Mouse (Mus musculus) heart, embryonic 16.5 days (tissue): ENCODE measurements at regions not wholly inside any gene's neighbourhood (a gene's known extent, or its start where the extent isn't known, plus 50 kb on each side); places are given as distances from the start of the nearest gene placed in this dataset.

ENCODE experiments used
- ATAC-seq: fragments of 200-750 bp; cut with Nextera tagmentation; replicated peaks from 2 replicates; pipeline ENCODE4 v1.8.0; 2017; ENCODE audit warnings: moderate number of reproducible peaks; ENCODE audit not compliant: insufficient read depth, low FRiP score; ENCODE audit errors: extremely low read depth
- H3K27ac ChIP-seq: fragments of 300-500 bp; sonication (generic); 2 replicates; pipeline ENCODE4 v1.5.1; 2014; ENCODE audit warnings: mild to moderate bottlenecking, low read length, control low read depth, moderate library complexity
- H3K27me3 ChIP-seq: fragments of 300-500 bp; sonication (generic); 2 replicates; pipeline ENCODE4 v1.6.1; 2014; ENCODE audit warnings: low read length, mixed read lengths; ENCODE audit not compliant: control insufficient read depth, insufficient read depth
- H3K36me3 ChIP-seq: fragments of 300-500 bp; sonication (generic); 2 replicates; pipeline ENCODE4 v1.6.1; 2014; ENCODE audit not compliant: control insufficient read depth, insufficient read depth
- H3K4me1 ChIP-seq: fragments of 300-500 bp; sonication (generic); 2 replicates; pipeline ENCODE4 v1.6.1; 2014; ENCODE audit warnings: low read length, mixed read lengths; ENCODE audit not compliant: control insufficient read depth, insufficient read depth
- H3K4me2 ChIP-seq: fragments of 300-500 bp; sonication (generic); 2 replicates; pipeline ENCODE4 v1.6.1; 2014; ENCODE audit warnings: low read depth, mild to moderate bottlenecking, control low read depth, low read length
- H3K4me3 ChIP-seq: fragments of 300-500 bp; sonication (generic); 2 replicates; pipeline ENCODE4 v1.5.1; 2014; ENCODE audit warnings: mild to moderate bottlenecking, control low read depth, low read length
- H3K9ac ChIP-seq: fragments of 300-500 bp; sonication (generic); 2 replicates; pipeline ENCODE4 v1.6.1; 2014; ENCODE audit warnings: low read length, control low read depth
- H3K9me3 ChIP-seq: fragments of 300-500 bp; sonication (generic); replicated peaks from 2 replicates; pipeline ENCODE4 v1.6.1; 2016; ENCODE audit warnings: low read length; ENCODE audit not compliant: control insufficient read depth
- WGBS: fragments of 180-500 bp; shearing (Covaris S2); extraction: QIAGEN DNeasy Blood & Tissue Kit; methylation state at CpG from one replicate; pipeline ENCODE4 v1.1.7; 2014; 5-methylcytosine and 5-hydroxymethylcytosine counted together

GRCm38 (mm10) chr2:78530535-78530934 is 337.4 kb upstream of the Ube2e3 start:
- 15% methylated on average over 2 of the region's 2 CpGs for WGBS
- no peaks in the 10 kb centered on the region for H3K4me1 ChIP-seq
- no peak overlapping the region for H3K27ac ChIP-seq
- H3K4me2 ChIP-seq, result no peak overlapping the region
- no peaks in the 10 kb centered on the region for H3K27me3 ChIP-seq
- no peak overlapping the region for H3K9ac ChIP-seq
- H3K36me3 ChIP-seq, result no peaks in the 10 kb centered on the region
- H3K4me3 ChIP-seq, result no peak overlapping the region
- no peaks in the 10 kb centered on the region for H3K9me3 ChIP-seq
- no peak for ATAC-seq

GRCm38 (mm10) chr2:78520258-78521023 is 347.5 kb upstream of the Ube2e3 start:
- no peak overlapping the region for H3K9ac ChIP-seq
- no peak overlapping the region for H3K4me3 ChIP-seq
- no peak for ATAC-seq
- no peaks in the 10 kb centered on the region for H3K27me3 ChIP-seq
- H3K9me3 ChIP-seq, result no peaks in the 10 kb centered on the region
- no peak overlapping the region for H3K27ac ChIP-seq
- no peaks in the 10 kb centered on the region for H3K36me3 ChIP-seq
- H3K4me1 ChIP-seq, result no peaks in the 10 kb centered on the region
- WGBS, result 76% methylated on average over 4 of the region's 4 CpGs
- no peak overlapping the region for H3K4me2 ChIP-seq

GRCm38 (mm10) chr2:78493115-78493514 is 374.8 kb upstream of the Ube2e3 start:
- H3K9ac ChIP-seq, result no peak overlapping the region
- no peak overlapping the region for H3K4me2 ChIP-seq
- H3K4me3 ChIP-seq, result no peak overlapping the region
- H3K27me3 ChIP-seq, result no peaks in the 10 kb centered on the region
- H3K36me3 ChIP-seq, result no peaks in the 10 kb centered on the region
- ATAC-seq, result no peak
- H3K27ac ChIP-seq, result no peak overlapping the region
- no peaks in the 10 kb centered on the region for H3K4me1 ChIP-seq
- H3K9me3 ChIP-seq, result no peaks in the 10 kb centered on the region

- Histone ChIP-seq H3K4me2 (no peak overlapping the region), H3K36me3 (no peaks in the 10 kb centered on the region), H3K9ac (no peak overlapping the region), H3K9me3 (no peaks in the 10 kb centered on the region), H3K4me1 (no peaks in the 10 kb centered on the region), H3K4me3 (no peak overlapping the region), H3K27me3 (no peaks in the 10 kb centered on the region), H3K27ac (no peak overlapping the region)
- no peak for ATAC-seq
- WGBS, result 77% methylated on average over 4 of the region's 4 CpGs
These were observed 387.9 kb upstream of the Ube2e3 start for GRCm38 (mm10) chr2:78480036-78480435.

GRCm38 (mm10) chr2:78459444-78459843 is 408.5 kb upstream of the Ube2e3 start:
- Histone ChIP-seq H3K36me3 (no peaks in the 10 kb centered on the region), H3K4me2 (no peak overlapping the region), H3K9ac (no peak overlapping the region), H3K4me1 (no peaks in the 10 kb centered on the region), H3K4me3 (no peak overlapping the region), H3K27me3 (no peaks in the 10 kb centered on the region), H3K9me3 (no peaks in the 10 kb centered on the region), H3K27ac (no peak overlapping the region)
- no peak for ATAC-seq
- 83% methylated on average over 4 of the region's 4 CpGs for WGBS

- no peak for ATAC-seq
- no peaks in the 10 kb centered on the region for H3K36me3 ChIP-seq
- no peaks in the 10 kb centered on the region for H3K4me1 ChIP-seq
- H3K4me3 ChIP-seq, result no peak overlapping the region
- no peaks in the 10 kb centered on the region for H3K27me3 ChIP-seq
- no peak overlapping the region for H3K9ac ChIP-seq
- no peak overlapping the region for H3K4me2 ChIP-seq
- no peaks in the 10 kb centered on the region for H3K9me3 ChIP-seq
- WGBS, result 64% methylated on average over 3 of the region's 3 CpGs
- no peak overlapping the region for H3K27ac ChIP-seq
These were observed 414.5 kb upstream of the Ube2e3 start for GRCm38 (mm10) chr2:78453411-78453810.

- Histone ChIP-seq H3K36me3 (no peaks in the 10 kb centered on the region), H3K9ac (no peak overlapping the region), H3K4me3 (no peak overlapping the region), H3K9me3 (no peaks in the 10 kb centered on the region), H3K27me3 (no peaks in the 10 kb centered on the region), H3K27ac (no peak overlapping the region), H3K4me1 (no peaks in the 10 kb centered on the region), H3K4me2 (no peak overlapping the region)
- no peak for ATAC-seq
These were observed 431.1 kb upstream of the Ube2e3 start for GRCm38 (mm10) chr2:78436816-78437215.

GRCm38 (mm10) chr2:78435071-78435470 is 432.9 kb upstream of the Ube2e3 start:
- WGBS, result 70% methylated on average over 2 of the region's 2 CpGs
- Histone ChIP-seq H3K4me3 (no peak overlapping the region), H3K27me3 (no peaks in the 10 kb centered on the region), H3K36me3 (no peaks in the 10 kb centered on the region), H3K9me3 (no peaks in the 10 kb centered on the region), H3K27ac (no peak overlapping the region), H3K4me2 (no peak overlapping the region), H3K9ac (no peak overlapping the region), H3K4me1 (no peaks in the 10 kb centered on the region)
- no peak for ATAC-seq

GRCm38 (mm10) chr2:78427659-78428336 is 440.1 kb upstream of the Ube2e3 start:
- H3K4me1 ChIP-seq, result no peaks in the 10 kb centered on the region
- no peak for ATAC-seq
- H3K27me3 ChIP-seq, result no peaks in the 10 kb centered on the region
- no peak overlapping the region for H3K4me3 ChIP-seq
- no peak overlapping the region for H3K9ac ChIP-seq
- H3K9me3 ChIP-seq, result no peaks in the 10 kb centered on the region
- no peak overlapping the region for H3K4me2 ChIP-seq
- H3K36me3 ChIP-seq, result no peaks in the 10 kb centered on the region
- H3K27ac ChIP-seq, result no peak overlapping the region
